Mouse (Mus musculus): ENCODE measurements around the gene Rbm15. TPM values are rescaled to one million over a fixed set of nuclear protein-coding genes. Genes with fewer than 3 reads are reported as not detected.
A peak's percentile ranks its signal among the peaks of the same experiment; 100 is the strongest.
"Not testable (repeated sequence)": the region's sequence is repeated elsewhere in the genome, so short reads cannot be mapped to it uniquely, and the experiment has no call there.

Rbm15 gene
- total RNA-seq, 2 experiments from 2014 or later: 125 to 143 TPM

DNA sequence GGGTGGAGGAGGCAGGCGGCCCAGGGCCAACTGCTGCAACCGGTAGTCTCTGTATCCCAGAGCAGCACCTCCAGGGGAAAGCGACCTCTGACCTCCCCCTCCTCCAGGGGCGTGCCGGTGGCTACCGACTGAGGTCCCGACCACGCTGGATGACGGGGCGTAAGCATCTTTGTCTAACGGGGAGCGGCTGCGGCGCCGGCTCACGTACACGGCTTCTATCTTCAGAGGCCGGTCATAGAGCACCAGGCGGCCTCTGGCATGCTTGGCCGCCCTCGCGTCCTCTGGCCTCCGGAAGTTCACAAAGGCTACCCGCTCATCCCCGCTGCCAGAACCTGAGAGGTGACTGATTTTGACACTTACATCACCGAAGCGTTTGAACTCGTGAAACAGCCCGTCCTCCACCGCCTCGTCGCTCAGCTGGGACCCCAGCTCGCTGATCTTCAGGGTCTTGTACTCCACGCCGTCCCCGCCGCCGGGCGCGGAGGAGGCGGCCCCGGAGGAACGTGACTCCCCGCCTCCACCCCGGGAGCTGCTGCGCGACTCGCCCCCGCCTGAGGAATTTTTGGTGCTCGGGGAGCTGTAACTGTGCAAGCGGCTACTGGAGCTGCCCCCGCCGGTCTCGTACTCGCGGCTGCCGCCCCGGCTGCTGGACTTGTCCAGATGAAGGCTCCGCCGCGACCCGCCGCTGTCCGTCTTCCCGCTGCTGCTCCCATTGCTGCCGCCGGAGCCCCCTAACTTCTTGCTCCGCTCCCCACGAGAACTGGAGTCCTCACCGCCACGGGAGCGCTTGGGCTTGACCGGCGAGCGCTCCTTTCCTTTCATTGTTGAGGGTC lies 1.1 kb downstream of the Rbm15 start:
- no peak for ATAC-seq (replicated peaks; ENCODE audit: low FRiP score, poor library complexity, severe bottlenecking)

DNA sequence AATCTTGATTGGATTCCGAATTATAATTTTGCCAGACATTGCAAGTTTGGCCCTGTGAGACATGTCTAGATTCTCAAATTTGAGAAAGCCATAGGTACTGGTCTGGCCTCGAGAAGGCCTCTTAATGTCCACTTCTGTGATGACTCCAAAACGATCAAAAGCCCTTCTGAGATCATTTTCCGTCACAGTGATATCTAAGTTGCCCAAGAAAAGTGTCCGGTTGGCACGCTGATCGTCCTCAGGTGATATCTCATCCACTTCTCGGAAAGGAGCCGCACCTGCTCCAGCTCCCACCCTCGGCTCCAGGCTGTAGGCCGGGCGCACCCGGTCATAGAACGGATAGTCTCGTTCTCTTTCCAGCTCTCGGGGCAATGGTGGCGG lies 1.7 kb downstream of the Rbm15 start:
- ATAC-seq (replicated peaks; ENCODE audit: low FRiP score, poor library complexity, severe bottlenecking): no peak

DNA sequence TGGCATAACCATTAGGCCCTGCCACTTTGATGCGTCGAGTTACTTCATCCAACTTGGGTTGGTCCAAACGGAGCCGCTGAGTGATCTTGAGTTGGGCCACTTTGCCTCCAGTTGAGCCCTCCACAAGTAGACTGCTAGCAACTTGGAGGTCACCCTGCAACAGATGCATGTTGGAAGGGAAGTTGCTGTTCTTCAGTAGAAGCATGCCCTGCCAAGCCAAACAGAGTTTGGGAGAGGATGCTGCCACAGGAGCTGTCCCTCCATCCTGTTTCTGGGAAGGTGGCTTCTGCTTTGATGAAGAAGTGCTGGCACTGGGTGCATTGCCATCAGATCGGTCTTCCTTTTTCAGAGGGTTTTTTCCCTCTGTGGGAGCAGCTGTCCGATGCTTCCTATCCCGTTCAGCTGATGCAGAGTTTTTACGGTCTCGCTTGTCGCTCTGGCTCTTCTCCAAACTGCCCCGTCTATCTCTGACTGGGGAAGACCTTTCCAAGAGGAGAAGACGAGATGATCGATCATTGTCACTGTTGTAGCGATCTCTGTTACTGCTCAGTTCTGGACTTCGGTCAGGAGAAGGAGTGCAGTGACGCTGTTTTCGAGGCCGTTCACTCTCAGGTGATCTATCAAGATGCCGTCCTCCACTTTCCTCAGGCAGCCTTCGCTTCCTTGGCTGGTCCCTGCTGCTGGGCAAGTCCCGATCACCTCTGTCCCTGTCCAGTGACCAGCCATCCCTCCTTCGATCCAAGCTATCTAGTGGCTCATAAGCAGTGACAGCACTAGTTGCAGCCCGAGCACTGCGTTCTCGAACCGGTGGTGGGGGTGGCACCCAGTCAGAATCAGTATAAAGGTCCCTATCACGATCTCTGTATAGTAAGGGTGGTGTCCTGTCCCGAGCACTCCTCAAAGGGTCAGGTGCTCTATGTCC lies 2.7 kb downstream of the Rbm15 start:
- ATAC-seq (replicated peaks; ENCODE audit: low FRiP score, poor library complexity, severe bottlenecking): no peak

DNA sequence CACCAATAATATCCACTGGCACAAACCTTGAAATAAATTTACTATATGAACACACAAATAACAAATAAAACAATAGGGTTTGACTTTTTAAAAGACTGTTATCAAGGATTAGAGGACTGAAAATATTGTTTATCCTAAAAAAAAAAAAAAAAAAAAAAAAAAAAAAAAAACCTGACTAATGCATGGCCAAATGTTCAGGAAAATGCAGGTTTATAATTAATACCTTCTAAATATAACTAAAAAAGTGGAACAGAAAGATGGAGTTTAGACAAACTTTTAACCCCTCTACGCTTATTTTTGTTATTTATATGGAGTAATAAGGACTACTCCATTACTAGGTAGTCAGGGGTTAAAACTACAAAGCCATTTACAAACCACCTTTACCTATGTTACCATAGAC lies 7.0 kb downstream of the Rbm15 start:
- no peak for ATAC-seq (replicated peaks; ENCODE audit: low FRiP score, poor library complexity, severe bottlenecking)

DNA sequence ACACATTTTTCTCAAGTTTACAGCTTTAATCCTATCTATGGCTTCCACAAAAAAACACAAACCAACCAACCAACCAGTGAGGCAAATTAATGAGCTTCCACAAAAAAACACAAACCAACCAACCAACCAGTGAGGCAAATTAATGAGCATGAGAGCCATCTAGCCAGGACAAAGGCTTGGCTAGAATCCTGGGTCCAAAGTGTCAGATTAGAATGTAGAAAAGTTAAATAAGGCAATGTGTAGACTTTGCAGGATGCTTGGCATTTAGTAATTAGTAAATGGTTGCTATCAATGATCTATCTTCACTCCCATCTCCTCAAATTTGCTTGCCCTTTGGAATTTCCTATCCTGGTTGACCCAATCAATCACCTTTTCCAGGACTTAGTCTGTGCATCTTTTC lies 11.7 kb downstream of the Rbm15 start:
- ATAC-seq (replicated peaks; ENCODE audit: low FRiP score, poor library complexity, severe bottlenecking): no peak

DNA sequence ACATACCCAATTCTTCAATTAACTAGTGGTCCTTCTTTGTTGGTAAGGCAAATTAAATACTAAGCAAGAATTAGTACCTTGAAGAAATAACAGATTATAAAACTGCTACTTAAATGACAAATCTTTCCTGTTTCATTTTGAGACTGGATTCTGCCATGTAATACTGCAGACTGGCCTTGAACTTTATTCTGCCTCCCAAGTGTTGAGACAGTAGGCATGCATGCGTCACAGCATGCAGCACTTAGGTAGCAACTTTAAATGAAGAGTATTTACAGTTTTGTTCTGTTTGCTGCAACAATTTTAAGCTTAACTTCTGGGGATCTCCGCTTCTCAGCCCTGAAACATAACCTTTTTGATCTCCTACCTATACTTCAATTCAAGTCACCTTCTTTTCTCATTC lies 12.3 kb downstream of the Rbm15 start:
- ATAC-seq (replicated peaks; ENCODE audit: low FRiP score, poor library complexity, severe bottlenecking): no peak

DNA sequence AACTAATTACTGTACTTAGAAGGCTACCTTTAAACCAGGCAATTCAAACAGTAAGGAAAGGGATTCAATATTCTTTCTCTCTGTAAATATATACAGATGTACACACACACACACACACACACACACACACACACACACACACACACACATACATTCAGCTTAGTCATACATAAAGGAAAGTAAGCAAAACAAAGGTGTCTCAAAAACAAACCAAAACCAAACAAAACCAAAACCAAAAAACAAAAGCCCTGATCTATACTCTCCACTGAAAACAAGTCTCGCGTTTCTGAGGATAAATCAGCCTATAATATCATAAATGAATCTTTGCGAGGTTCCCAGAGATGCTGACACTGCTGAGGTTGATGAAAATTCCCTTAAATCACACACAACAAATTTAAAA lies 16.1 kb downstream of the Rbm15 start:
- ATAC-seq (replicated peaks; ENCODE audit: low FRiP score, poor library complexity, severe bottlenecking): no peak

DNA sequence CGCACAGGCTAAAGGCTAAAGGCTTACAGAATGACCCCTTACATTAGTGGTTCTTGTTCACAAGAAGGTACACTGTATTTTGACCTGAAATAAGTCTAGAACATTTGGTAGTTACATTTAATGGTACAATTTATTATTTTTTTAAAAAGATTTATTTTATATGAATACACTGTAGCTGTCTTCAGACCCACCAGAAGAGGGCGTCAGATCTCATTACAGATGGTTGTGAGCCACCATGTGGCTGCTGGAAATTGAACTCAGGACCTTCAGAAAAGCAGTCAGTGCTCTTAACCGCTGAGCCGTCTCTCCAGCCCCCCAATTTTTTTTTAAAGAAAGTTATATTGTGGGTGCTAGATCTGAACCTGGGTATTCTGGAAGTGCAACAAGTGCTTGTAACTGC lies 36.6 kb downstream of the Rbm15 start:
- not testable (repeated sequence) for ATAC-seq (replicated peaks; ENCODE audit: low FRiP score, poor library complexity, severe bottlenecking)

DNA sequence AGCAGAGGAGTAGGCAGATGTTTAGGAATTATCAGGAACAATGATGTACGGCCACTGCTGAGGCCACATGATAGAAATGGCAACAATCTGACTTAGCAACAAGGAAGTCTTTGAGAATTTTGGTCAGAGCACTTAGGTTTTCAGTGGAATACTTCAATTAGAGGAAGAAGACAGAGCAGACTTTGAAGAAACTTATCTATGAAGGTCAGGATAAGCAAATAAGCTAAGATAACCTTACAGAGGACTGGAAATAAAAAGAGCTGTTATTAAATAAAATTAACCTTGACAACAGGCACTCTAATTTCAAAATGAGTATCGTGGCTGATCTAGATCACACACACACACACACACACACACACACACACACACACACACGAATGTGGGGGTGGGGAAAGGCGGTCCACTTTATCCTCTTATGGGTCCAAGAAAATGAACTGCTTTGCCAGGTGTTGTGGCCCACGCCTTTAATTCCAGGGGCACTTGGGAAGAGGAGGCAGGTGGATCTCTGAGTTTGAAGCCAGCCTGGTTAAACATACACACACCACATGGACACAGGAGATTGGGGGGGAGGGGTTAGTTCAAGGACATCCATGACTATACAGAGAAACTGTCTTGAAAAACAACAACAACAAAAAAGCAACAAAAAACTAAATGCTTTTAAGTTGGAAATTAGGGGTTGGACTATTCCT lies 37.7 kb downstream of the Rbm15 start:
- ATAC-seq (replicated peaks; ENCODE audit: low FRiP score, poor library complexity, severe bottlenecking): no peak

DNA sequence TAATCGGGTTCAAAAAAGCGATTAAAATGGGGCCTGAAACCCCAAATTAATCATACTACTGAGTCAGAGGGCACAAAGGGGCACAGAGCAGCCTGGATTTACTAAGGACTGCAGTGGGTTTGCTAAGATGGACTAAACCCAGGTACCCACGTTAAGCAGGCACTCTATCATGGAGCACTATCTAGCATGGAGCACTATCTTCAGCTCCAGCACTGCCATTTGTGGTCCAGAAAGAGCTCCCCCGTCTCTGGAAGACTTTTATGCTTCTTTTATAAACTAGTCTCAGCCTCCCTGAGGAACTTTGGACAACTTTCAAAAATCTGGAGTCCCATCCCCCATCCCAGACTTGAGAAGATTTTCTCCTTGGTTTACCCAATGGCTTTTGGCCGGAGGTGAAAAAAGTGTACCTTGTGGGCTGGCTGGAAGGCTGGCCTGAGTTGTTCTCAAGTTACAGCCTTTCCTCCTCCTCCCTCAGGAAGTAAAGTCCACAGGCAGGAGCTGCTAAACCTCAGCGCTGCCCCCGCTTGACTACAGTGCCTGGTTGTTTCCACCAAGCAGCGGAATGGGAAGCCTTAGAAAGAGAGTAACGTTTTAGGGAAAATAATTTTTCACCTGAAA lies 42.6 kb downstream of the Rbm15 start, which contains the start of gene Slc16a4:
TSS of gene Slc16a4 (plus strand) at position 467 of the 618 bp plus-strand sequence.
- no peak for ATAC-seq (replicated peaks; ENCODE audit: low FRiP score, poor library complexity, severe bottlenecking)

DNA sequence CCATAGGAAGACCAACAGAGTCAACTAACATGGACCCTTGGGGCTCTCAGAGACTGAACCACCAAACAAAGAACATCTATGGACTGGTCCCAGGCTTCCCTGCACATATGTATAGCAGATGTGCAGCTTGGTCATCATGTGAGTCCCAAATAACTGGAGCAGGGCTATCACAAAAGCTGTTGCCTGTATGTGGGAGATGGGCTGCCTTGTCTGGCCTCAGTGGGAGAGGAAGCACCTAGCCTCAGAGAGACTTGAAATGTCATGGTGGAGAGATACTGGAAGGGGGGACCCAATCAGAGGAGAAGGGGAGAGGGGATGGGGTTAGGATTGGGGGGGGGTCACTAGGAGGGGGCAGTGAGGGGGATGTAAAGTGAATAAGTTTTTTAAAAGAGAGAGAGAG lies 46.1 kb downstream of the Rbm15 start:
- no peak for ATAC-seq (replicated peaks; ENCODE audit: low FRiP score, poor library complexity, severe bottlenecking)

DNA sequence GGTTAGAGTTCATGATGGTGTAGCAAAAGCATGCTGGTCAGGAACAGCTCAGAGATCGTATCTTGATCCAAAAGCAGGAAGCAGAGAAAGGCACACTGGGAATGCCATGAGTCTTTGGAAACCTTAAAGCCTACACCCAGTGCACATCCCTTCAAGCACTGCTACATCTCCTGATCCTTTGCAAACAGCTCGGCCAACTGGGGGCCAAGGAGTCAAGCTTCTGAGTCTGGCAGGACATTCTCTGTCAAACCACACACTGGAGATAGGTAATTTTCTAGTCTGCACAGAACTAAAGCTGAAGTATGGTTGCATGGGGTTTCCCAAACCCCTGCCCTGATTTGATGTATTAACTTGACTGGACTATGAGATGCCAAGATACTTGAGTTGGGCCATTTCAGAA lies 47.4 kb downstream of the Rbm15 start:
- no peak for ATAC-seq (replicated peaks; ENCODE audit: low FRiP score, poor library complexity, severe bottlenecking)

DNA sequence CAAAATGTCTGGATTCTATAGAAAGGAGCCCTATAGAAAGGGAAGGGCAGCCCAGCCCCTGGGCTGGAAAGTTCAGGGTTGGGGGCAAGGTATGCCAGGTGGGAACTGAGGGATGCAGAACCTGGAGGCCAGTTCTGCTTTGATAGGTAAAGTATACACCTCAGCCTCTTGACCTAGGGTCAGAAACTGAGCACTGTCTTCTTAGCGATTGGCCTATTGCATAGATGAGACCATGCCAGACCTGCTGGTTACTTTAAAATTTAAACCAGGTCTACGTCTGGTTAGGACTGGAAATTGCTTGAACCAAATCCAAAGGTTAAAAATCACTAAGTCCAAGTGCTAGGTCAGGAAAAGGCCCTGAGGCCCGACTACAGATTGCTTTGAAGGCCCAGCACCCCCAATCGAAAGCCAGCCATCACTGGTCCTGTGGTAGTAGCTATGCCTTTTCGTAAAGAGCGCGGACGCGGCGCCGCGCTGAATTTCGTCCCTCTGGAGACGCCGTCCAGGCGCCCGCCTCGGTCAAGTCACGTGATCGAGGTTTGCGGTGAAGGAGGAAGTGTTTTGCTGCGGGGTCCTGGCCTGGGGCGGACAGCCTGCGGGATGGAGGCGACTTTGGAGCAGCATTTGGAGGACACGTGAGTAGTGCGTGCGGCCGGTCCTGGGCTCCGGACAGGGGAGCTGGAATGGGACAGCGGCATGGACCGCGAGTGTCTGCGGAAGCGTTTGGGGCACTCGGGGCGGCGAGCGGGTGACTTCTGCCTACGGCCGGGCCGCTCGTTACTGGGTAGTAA lies 54.8 kb downstream of the Rbm15 start, which contains the start of gene Lamtor5:
TSS of gene Lamtor5 (plus strand) at position 380 of the 791 bp plus-strand sequence.
- ATAC-seq (replicated peaks; ENCODE audit: low FRiP score, poor library complexity, severe bottlenecking): peak; percentile 91

DNA sequence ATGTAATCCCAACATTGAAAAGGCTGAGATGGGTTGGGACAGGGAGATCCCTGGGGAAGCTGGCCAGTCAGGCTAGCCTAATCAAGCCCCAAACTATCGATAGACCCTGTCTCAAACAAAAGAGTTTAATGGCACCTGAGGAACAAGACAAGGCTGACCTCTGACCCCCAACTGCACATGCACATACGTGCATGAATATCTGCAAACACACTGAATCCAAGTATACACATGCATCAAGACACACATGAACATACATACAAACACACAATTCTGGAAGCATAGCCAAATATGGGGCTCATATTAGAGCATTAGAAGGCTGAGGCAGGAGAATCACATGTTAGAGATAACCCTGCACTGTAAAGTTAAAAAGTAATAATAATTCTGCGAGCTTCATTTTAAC lies 56.8 kb downstream of the Rbm15 start:
- no peak for ATAC-seq (replicated peaks; ENCODE audit: low FRiP score, poor library complexity, severe bottlenecking)

DNA sequence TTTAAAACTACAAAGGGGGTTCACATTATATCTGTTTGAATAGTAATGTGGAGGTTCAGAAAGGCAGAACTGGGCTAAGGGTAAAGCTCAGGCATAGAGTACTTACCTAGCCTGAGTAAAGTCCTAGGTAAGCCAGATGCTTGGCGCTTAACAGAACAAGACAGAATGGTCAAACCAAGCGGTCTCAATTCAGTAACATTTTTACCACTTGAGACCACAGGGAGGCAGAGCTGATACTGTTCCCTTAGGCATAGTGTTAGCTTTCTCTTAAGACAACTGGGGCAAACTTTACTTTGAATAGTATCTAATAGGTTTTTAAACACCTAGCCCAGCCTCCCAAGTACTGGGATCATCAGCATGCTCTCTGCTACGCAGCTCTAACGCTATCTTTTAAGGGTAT lies 57.5 kb downstream of the Rbm15 start:
- ATAC-seq (replicated peaks; ENCODE audit: low FRiP score, poor library complexity, severe bottlenecking): no peak

Measured in erythroid progenitor cell, adult 5-6 weeks (primary cell).